Mouse (Mus musculus) neural tube, embryonic 11.5 days (tissue): ENCODE results near the gene Sele. TPM values are rescaled to one million over a fixed set of nuclear protein-coding genes. Genes with fewer than 3 reads are reported as not detected.

ENCODE experiments used
- ATAC-seq: fragments of 200-750 bp; cut with Nextera tagmentation; 2 replicates; pipeline ENCODE4 v1.8.0; 2017; ENCODE audit warnings: moderate number of reproducible peaks, mild to moderate bottlenecking, moderate TSS enrichment, moderate library complexity; ENCODE audit not compliant: insufficient read depth, low FRiP score, low TSS enrichment
- DNase-seq: peaks from one replicate; pipeline ENCODE4 v3.0.0-alpha.2; 2015; ENCODE audit warnings: low spot score
- H3K27ac ChIP-seq: fragments of 300-500 bp; sonication (generic); 2 replicates; pipeline ENCODE4 v1.5.1; 2014; ENCODE audit warnings: low read depth, mild to moderate bottlenecking, low read length
- H3K27me3 ChIP-seq: fragments of 300-500 bp; sonication (generic); 2 replicates; pipeline ENCODE4 v1.6.1; 2014; ENCODE audit warnings: mild to moderate bottlenecking, low read length, mixed read lengths; ENCODE audit not compliant: control insufficient read depth, insufficient read depth
- H3K36me3 ChIP-seq: fragments of 300-500 bp; sonication (generic); 2 replicates; pipeline ENCODE4 v1.6.1; 2014; ENCODE audit warnings: mild to moderate bottlenecking, low read length, moderate library complexity, mixed read lengths; ENCODE audit not compliant: control insufficient read depth, insufficient read depth
- H3K4me1 ChIP-seq: fragments of 300-500 bp; sonication (generic); 2 replicates; pipeline ENCODE4 v1.6.1; 2014; ENCODE audit warnings: low read length, mixed read lengths; ENCODE audit not compliant: control insufficient read depth, insufficient read depth
- H3K4me2 ChIP-seq: fragments of 300-500 bp; sonication (generic); 2 replicates; pipeline ENCODE4 v1.6.1; 2014; ENCODE audit warnings: low read depth, mild to moderate bottlenecking, moderate library complexity
- H3K4me3 ChIP-seq: fragments of 300-500 bp; sonication (generic); 2 replicates; pipeline ENCODE4 v1.5.1; 2014; ENCODE audit warnings: low read depth, low read length
- H3K9ac ChIP-seq: fragments of 300-500 bp; sonication (generic); 2 replicates; pipeline ENCODE4 v1.6.1; 2014; ENCODE audit warnings: mild to moderate bottlenecking, low read length
- H3K9me3 ChIP-seq: fragments of 300-500 bp; sonication (generic); 2 replicates; pipeline ENCODE4 v1.6.1; 2016; ENCODE audit warnings: low read length; ENCODE audit not compliant: control insufficient read depth
- WGBS: fragments of 180-500 bp; shearing (Covaris S2); extraction: QIAGEN DNeasy Blood & Tissue Kit; methylation state at CpG from one replicate; pipeline ENCODE4 v1.1.7; 2014; 5-methylcytosine and 5-hydroxymethylcytosine counted together
- polyA plus RNA-seq: library from polyadenylated mRNA; unstranded; fragments of >200 nt; fragmentation: Nextera tagmentation; extraction: Ambion mirVana; gene quantifications from 2 replicates; pipeline ENCODE4 v1.2.1, GENCODE M21; 2014

Sele gene
- polyA plus RNA-seq, 1 experiment from 2014 or later = 0.08 TPM

- WGBS = 88% methylated on average over 4 of the region's 4 CpGs
- H3K4me2 ChIP-seq = no peak overlapping the region
- no peaks in the 10 kb centered on the region for H3K4me1 ChIP-seq
- no peaks in the 10 kb centered on the region for H3K27me3 ChIP-seq
- H3K27ac ChIP-seq = no peak overlapping the region
- no peak overlapping the region for H3K4me3 ChIP-seq
- no peak for ATAC-seq
- H3K9me3 ChIP-seq = no peaks in the 10 kb centered on the region
- H3K9ac ChIP-seq = no peak overlapping the region
- DNase-seq = no peak
- H3K36me3 ChIP-seq = no peaks in the 10 kb centered on the region
Observed at GRCm38 (mm10) chr1:164025685-164026084, 22.3 kb upstream of the Sele start.

DNA sequence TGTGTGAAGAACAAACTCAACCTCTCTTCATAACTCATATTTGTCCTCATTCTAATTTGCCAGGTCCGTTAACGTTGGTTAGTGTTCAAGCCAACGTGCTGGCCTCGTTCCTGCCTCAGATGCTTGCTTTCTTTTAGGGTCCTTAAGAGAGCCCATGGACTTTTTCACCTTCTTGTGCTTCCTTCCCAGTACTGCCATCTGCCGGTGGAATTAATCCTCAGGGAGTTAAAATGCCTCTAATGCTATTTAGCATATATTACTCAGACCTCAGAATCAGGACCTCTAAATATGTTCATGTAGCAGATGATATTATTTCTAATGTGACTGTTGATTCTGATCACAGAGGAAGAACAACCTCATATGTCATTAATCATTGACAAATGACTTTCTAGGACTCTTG lies 20.6 kb upstream of the Sele start:
- H3K4me3 ChIP-seq = no peak overlapping the region
- WGBS = 58% methylated on average over 5 of the region's 5 CpGs
- no peak for ATAC-seq

GRCm38 (mm10) chr1:164040385-164041135 lies 7.5 kb upstream of the Sele start:
- Histone ChIP-seq H3K4me2 (no peak overlapping the region), H3K27ac (no peak overlapping the region), H3K9me3 (no peaks in the 10 kb centered on the region), H3K4me3 (no peak overlapping the region), H3K27me3 (no peaks in the 10 kb centered on the region), H3K9ac (no peak overlapping the region), H3K4me1 (no peaks in the 10 kb centered on the region), H3K36me3 (no peaks in the 10 kb centered on the region)
- 83% methylated on average over 10 of the region's 10 CpGs for WGBS
- no peak for ATAC-seq
- no peak for DNase-seq

More for the DNA sequence above, 20.6 kb upstream of the Sele start:
- no peaks in the 10 kb centered on the region for H3K4me1 ChIP-seq
- no peak overlapping the region for H3K27ac ChIP-seq
- no peak overlapping the region for H3K4me2 ChIP-seq
- H3K27me3 ChIP-seq = no peaks in the 10 kb centered on the region
- H3K9ac ChIP-seq = no peak overlapping the region
- H3K36me3 ChIP-seq = no peaks in the 10 kb centered on the region
- no peak for DNase-seq
- H3K9me3 ChIP-seq = no peaks in the 10 kb centered on the region

DNA sequence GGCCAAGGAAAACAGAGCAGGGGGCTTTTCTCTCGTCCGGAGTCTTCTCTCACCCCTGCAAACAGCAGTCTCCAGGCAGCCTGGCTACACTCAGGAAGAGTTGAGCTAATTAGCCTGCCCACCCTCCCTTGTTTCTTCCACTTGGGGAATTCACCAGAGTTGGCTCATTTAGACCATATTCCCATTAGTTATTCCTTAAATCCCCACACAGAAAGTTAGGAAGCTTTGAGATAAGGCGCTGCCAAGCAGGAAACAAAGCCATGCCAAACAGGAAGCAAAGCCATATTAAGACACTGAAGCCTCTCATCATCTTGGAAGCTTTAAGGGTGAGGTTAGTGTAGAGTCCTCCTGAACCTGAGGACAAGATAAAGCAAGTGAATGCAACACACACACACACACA lies 4.5 kb upstream of the Sele start:
- Histone ChIP-seq H3K9ac (no peak overlapping the region), H3K4me1 (no peaks in the 10 kb centered on the region), H3K4me3 (no peak overlapping the region), H3K27me3 (no peaks in the 10 kb centered on the region), H3K36me3 (no peaks in the 10 kb centered on the region), H3K4me2 (no peak overlapping the region), H3K27ac (no peak overlapping the region), H3K9me3 (no peaks in the 10 kb centered on the region)
- WGBS = 87% methylated on average over 3 of the region's 3 CpGs
- no peak for DNase-seq
- ATAC-seq = no peak

DNA sequence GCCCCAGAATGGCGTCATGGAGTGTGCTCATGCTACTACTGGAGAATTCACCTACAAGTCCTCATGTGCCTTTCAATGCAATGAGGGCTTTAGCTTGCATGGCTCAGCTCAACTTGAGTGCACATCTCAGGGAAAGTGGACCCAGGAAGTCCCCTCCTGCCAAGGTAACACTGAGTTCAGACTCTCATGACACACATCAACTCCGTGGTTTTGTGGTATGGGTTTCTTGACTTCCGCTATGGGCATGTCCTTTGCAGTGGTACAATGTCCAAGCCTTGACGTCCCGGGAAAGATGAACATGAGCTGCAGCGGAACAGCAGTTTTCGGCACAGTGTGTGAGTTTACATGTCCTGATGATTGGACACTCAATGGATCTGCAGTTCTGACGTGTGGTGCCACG lies 5.5 kb downstream of the Sele start:
- DNase-seq (no peak), ATAC-seq (no peak)
- H3K4me1 ChIP-seq = no peaks in the 10 kb centered on the region
- 92% methylated on average over 9 of the region's 9 CpGs for WGBS
- no peaks in the 10 kb centered on the region for H3K9me3 ChIP-seq
- H3K9ac ChIP-seq = no peak overlapping the region
- no peaks in the 10 kb centered on the region for H3K36me3 ChIP-seq
- no peak overlapping the region for H3K27ac ChIP-seq
- no peak overlapping the region for H3K4me2 ChIP-seq
- no peak overlapping the region for H3K4me3 ChIP-seq
- no peaks in the 10 kb centered on the region for H3K27me3 ChIP-seq

DNA sequence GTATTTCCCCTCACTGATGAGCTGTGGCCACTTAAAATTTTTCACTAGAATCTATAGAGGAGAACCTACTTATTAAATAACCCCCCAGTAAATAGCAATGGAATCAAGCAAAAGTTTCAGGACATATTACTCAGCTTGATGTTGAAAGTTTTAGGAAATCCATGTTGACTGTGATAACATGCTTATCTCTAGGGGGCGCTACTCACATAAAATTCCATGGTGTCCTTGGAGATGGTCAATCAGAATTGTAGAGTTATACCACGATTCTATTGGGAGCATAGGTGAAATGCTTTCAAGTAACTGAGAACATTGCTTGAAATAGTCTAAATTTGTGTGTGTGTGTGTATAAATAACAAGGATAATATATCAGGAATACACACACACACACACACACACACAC lies 6.8 kb downstream of the Sele start:
- DNase-seq = no peak
- 39% methylated on average over 2 of the region's 2 CpGs for WGBS

GRCm38 (mm10) chr1:164060071-164060470 lies 12.0 kb downstream of the Sele start:
- no peak overlapping the region for H3K4me2 ChIP-seq
- H3K9ac ChIP-seq = no peak overlapping the region
- no peak overlapping the region for H3K4me3 ChIP-seq
- ATAC-seq = no peak
- H3K27me3 ChIP-seq = no peaks in the 10 kb centered on the region
- DNase-seq = no peak
- H3K36me3 ChIP-seq = no peaks in the 10 kb centered on the region
- H3K9me3 ChIP-seq = no peaks in the 10 kb centered on the region
- H3K27ac ChIP-seq = no peak overlapping the region
- H3K4me1 ChIP-seq = no peaks in the 10 kb centered on the region
- 93% methylated on average over 4 of the region's 4 CpGs for WGBS

More for the DNA sequence above, 6.8 kb downstream of the Sele start:
- Histone ChIP-seq H3K4me2 (no peak overlapping the region), H3K27ac (no peak overlapping the region), H3K4me1 (no peaks in the 10 kb centered on the region), H3K36me3 (no peaks in the 10 kb centered on the region), H3K4me3 (no peak overlapping the region), H3K9me3 (no peaks in the 10 kb centered on the region), H3K27me3 (no peaks in the 10 kb centered on the region), H3K9ac (no peak overlapping the region)
- no peak for ATAC-seq

DNA sequence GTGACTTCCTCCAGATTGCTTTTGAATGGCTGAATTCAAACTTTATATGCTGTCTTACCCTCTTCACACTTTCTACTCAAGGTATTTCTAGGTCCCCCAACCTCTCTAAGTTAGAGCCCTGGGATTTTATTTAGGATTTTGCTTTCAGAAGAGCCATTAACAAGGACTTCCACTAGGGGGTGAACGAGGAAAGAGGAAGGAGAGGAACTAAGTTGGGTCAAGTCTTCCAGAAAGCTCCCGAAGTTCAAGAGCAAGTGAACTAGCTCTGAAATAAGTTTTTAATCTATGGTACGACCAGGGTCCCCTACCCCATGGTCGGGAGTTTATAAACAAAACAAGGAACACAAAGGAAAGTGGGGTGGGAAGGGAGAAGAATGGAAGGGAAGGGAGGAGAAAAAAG lies 13.2 kb downstream of the Sele start:
- H3K27ac ChIP-seq = no peak overlapping the region
- H3K4me3 ChIP-seq = no peak overlapping the region
- H3K36me3 ChIP-seq = no peaks in the 10 kb centered on the region
- H3K4me1 ChIP-seq = no peaks in the 10 kb centered on the region
- WGBS = 55% methylated on average over 4 of the region's 4 CpGs
- DNase-seq = no peak
- H3K9me3 ChIP-seq = no peaks in the 10 kb centered on the region
- no peaks in the 10 kb centered on the region for H3K27me3 ChIP-seq
- H3K4me2 ChIP-seq = no peak overlapping the region
- H3K9ac ChIP-seq = no peak overlapping the region
- no peak for ATAC-seq

GRCm38 (mm10) chr1:164061925-164062324 lies 13.9 kb downstream of the Sele start, which contains the start of gene Sell:
Sell (plus strand) TSS chr1:164061982.
- ATAC-seq (no peak), DNase-seq (no peak)
- H3K9me3 ChIP-seq = no peaks in the 10 kb centered on the region
- H3K36me3 ChIP-seq = no peaks in the 10 kb centered on the region
- H3K27me3 ChIP-seq = no peaks in the 10 kb centered on the region
- H3K4me1 ChIP-seq = no peaks in the 10 kb centered on the region
- no peak within 1 kb of the TSS for H3K27ac ChIP-seq
- 87% methylated on average over 4 of the region's 4 CpGs for WGBS
- no peak within 1 kb of the TSS for H3K4me2 ChIP-seq
- no peak within 1 kb of the TSS for H3K9ac ChIP-seq
- H3K4me3 ChIP-seq = no peak within 1 kb of the TSS
